Comparison of ENCODE assay signal across 9 mouse cellular contexts in the genomic region with DNA sequence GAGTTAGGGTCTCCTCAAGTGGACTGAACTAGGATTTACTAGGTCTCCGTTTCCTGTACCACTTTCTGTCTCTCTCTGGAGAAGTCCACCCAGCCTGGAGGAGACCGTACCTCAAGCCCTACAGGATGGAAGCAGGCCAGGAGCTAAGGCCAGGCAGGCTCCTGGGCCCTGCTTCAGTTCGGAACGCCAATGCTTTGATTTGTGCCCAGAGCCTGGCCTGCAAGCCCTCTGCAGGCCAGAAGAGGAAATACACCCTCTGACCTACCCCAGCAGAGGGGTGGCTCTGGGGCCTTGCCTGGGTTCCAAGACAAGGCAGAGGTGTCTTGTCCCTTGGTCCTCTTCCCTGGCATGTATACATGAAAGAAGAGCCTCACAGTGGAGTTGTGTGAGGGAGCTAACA. TPM values are rescaled to one million over a fixed set of nuclear protein-coding genes. Genes with fewer than 3 reads are reported as not detected.
DNase-seq lines count a peak whose midpoint lies in the region; ATAC-seq and TF ChIP-seq lines count a peak whose summit lies in the region.
"Had no signal": no experiment of that assay in that cellular context is flagged by ENCODE, and none has a peak within 500 bp of the region (broad histone marks: within the 10 kb centered on the region; RNA-seq: fewer than 3 reads in every experiment).

No protein-coding gene starts in this region.

- H3K9me3 ChIP-seq in embryonic facial prominence, embryonic 15.5 days (replicated peaks), result no peaks in the 10 kb centered on the region
- H3K9me3 ChIP-seq: limb, embryonic 13.5 days had no signal

- peaks cover 4% of the 10 kb centered on the region for H3K4me1 ChIP-seq in testis, adult 2 months (ENCODE audit: control insufficient read depth, insufficient read depth, low read length)
- H3K4me1 ChIP-seq in embryonic facial prominence, embryonic 15.5 days, result 0 out of 2 replicates have a peak, but pooled peaks cover 4% of the 10 kb centered on the region

- peak; percentile 59; the same call in 1 of the 2 replicates for ATAC-seq in frontal cortex, adult (ENCODE audit: low TSS enrichment)
- ATAC-seq in embryonic facial prominence, embryonic 15.5 days (ENCODE audit: insufficient number of reproducible peaks, low FRiP score, low TSS enrichment, low read depth), result 0 out of 2 replicates have a peak, but pooled peaks have one; percentile 40

- no peaks in the 10 kb centered on the region for H3K36me3 ChIP-seq in testis, adult 2 months (ENCODE audit: control insufficient read depth, insufficient read depth, low read length)
- H3K36me3 ChIP-seq in embryonic facial prominence, embryonic 15.5 days, result no peaks in the 10 kb centered on the region
- H3K36me3 ChIP-seq: limb, embryonic 13.5 days had no signal

- DNase-seq in frontal cortex, postnatal 36 days (ENCODE audit: low spot score in 2 of 2), result no peak
- DNase-seq in testis, postnatal 14 days (ENCODE audit: low spot score), result no peak
- peak; percentile 33 for DNase-seq in lung, postnatal 25 days (ENCODE audit: low spot score)
- DNase-seq in yolk sac, embryonic 10.5 days (ENCODE audit: low spot score), result no peak
- DNase-seq in left cerebral cortex, postnatal 25 days (ENCODE audit: low spot score in 2 of 2), result no peak

- 22% methylated on average over 4 of the region's 4 CpGs for WGBS in embryonic facial prominence, embryonic 15.5 days

- H3K4me2 ChIP-seq in embryonic facial prominence, embryonic 15.5 days (replicated peaks), result no peak overlapping the region
- H3K4me2 ChIP-seq: limb, embryonic 13.5 days had no signal

- no peak for TF ChIP-seq POLR2A in testis, adult 2 months (IDR thresholded peaks at IDR 0.05; ENCODE audit: control insufficient read depth, low read depth, low read length)

- H3K27me3 ChIP-seq in testis, adult 2 months (ENCODE audit: control insufficient read depth, insufficient read depth, low read length), result no peaks in the 10 kb centered on the region
- H3K27me3 ChIP-seq in embryonic facial prominence, embryonic 15.5 days, result no peaks in the 10 kb centered on the region
- H3K27me3 ChIP-seq: limb, embryonic 13.5 days had no signal

- peak; percentile 80 for TF ChIP-seq CTCF in testis, adult 2 months (IDR thresholded peaks at IDR 0.05; ENCODE audit: control insufficient read depth, insufficient read depth, insufficient replicate concordance, low read depth, low read length)

- intact Hi-C loops in left cerebral cortex, postnatal 25 days (cut with DNase I), result no loop called here

- H3K4me3 ChIP-seq in testis, adult 2 months (ENCODE audit: control insufficient read depth, low read depth, low read length), result no peak overlapping the region
- no peak overlapping the region for H3K4me3 ChIP-seq in embryonic facial prominence, embryonic 15.5 days (replicated peaks)
- H3K4me3 ChIP-seq: limb, embryonic 13.5 days had no signal

- no peak overlapping the region for H3K9ac ChIP-seq in embryonic facial prominence, embryonic 15.5 days

- no peak overlapping the region for H3K27ac ChIP-seq in testis, adult 2 months (ENCODE audit: control insufficient read depth, insufficient read depth, low read depth, low read length)
- H3K27ac ChIP-seq in embryonic facial prominence, embryonic 15.5 days (replicated peaks), result no peak overlapping the region
- H3K27ac ChIP-seq: limb, embryonic 13.5 days had no signal

RNA-seq across cellular contexts. Expression of gene P2ry6, which starts 9.4 kb away (rescaled TPM):
- polyA plus RNA-seq in testis, adult 2 months (2012; rRNA removed), result 2.1 and 2.9 TPM in 2 replicates
- polyA plus RNA-seq in embryonic facial prominence, embryonic 15.5 days (2015; fragmentation: Nextera tagmentation; extraction: Ambion mirVana), result 7.8 and 8.6 TPM in 2 replicates
- 1 to 10 TPM; 2.5 to 4.1 TPM for total RNA-seq in left cerebral cortex, postnatal 25 days (2021)

RNA-seq across cellular contexts. Expression of gene Arhgef17, which starts 33.2 kb away (rescaled TPM):
- polyA plus RNA-seq in testis, adult 2 months (2012; rRNA removed), result 2.8 and 3.0 TPM in 2 replicates
- polyA plus RNA-seq in embryonic facial prominence, embryonic 15.5 days (2015; fragmentation: Nextera tagmentation; extraction: Ambion mirVana), result 8.7 and 10.5 TPM in 2 replicates
- total RNA-seq in left cerebral cortex, postnatal 25 days (2021), result 100 to 1,000 TPM; 109 to 120 TPM

RNA-seq across cellular contexts. Expression of gene P2ry2, which starts 47.6 kb away (rescaled TPM):
- polyA plus RNA-seq in testis, adult 2 months (2012; rRNA removed), result 2.3 and 3.5 TPM in 2 replicates
- polyA plus RNA-seq in embryonic facial prominence, embryonic 15.5 days (2015; fragmentation: Nextera tagmentation; extraction: Ambion mirVana), result 2.5 and 3.6 TPM in 2 replicates
- under 1 TPM; 0.71 to 0.85 TPM for total RNA-seq in left cerebral cortex, postnatal 25 days (2021)
